Mouse (Mus musculus): Measurements from ENCODE around the gene Cog8.

- TF ChIP-seq EP300 (IDR thresholded peaks at IDR 0.05; ENCODE audit: low read length): no peak
- no peak for TF ChIP-seq POLR2A (IDR thresholded peaks at IDR 0.05; ENCODE audit: low read depth, low read length)
Measured at GRCm38 (mm10) chr8:107073706-107074105, 17.2 kb upstream of the Cog8 start.

Data from CH12.LX (cell line).